Mouse (Mus musculus) adrenal gland, adult 8-10 months (tissue): ENCODE data around the gene Plb1. TPM values are rescaled to one million over a fixed set of nuclear protein-coding genes. Genes with fewer than 3 reads are reported as not detected.

Source experiments
- DNase-seq: peaks from one replicate; pipeline ENCODE4 v3.0.0; 2022
- total RNA-seq, 4 experiments: library from RNA; stranded (reverse); gene quantifications; 2 replicates each; pipeline ENCODE4 v1.2.4; 2022

Gene Plb1
- total RNA-seq, 4 experiments from 2014 or later: 0.12 to 0.28 TPM; not detected in 2

GRCm38 (mm10) chr5:32336092-32336491 lies 103.6 kb downstream of the Plb1 start:
- no peak for DNase-seq

DNA sequence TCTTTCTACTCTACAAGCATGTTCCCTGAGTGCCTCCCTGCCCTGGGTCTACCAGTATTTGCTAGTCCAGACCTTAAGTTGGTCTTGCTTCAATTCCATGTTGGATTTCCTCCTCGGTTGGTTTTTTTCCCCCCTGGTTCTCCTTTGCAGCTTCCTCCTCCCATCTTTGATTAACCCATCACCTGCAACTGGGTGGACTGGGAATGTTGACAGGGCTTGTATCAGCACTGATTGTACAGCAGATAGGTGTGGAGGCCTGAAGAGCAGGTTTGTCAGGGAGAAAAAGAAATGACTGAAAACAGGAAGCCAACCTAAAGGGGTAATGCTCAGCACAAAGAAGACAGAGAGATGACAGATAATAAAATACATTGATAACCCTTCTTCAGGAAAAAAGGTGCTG lies 104.8 kb downstream of the Plb1 start:
- no peak for DNase-seq

- no peak for DNase-seq
Measured at GRCm38 (mm10) chr5:32338339-32338738, 105.8 kb downstream of the Plb1 start.

DNA sequence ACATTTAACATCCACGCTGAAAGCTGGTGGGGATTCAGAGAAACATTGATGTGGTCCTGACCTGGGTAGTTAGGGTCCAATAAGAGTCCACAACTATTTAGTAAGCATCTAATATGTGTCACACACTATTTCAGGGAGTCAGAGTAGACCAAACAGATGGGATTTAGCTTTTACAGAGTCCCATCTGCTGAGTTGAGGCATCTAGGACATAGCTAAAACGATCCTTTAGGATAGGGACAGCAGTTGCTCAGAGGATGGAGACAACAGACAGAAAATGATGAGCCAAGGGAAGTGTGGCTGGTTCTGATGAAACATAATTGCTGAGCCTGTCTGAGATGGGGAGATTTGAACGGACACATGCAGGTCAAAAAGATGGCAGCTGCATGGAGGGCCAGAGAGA lies 106.3 kb downstream of the Plb1 start:
- DNase-seq: no peak

GRCm38 (mm10) chr5:32340246-32340645 lies 107.7 kb downstream of the Plb1 start:
- no peak for DNase-seq

GRCm38 (mm10) chr5:32342711-32343285 lies 110.3 kb downstream of the Plb1 start:
- no peak for DNase-seq

DNA sequence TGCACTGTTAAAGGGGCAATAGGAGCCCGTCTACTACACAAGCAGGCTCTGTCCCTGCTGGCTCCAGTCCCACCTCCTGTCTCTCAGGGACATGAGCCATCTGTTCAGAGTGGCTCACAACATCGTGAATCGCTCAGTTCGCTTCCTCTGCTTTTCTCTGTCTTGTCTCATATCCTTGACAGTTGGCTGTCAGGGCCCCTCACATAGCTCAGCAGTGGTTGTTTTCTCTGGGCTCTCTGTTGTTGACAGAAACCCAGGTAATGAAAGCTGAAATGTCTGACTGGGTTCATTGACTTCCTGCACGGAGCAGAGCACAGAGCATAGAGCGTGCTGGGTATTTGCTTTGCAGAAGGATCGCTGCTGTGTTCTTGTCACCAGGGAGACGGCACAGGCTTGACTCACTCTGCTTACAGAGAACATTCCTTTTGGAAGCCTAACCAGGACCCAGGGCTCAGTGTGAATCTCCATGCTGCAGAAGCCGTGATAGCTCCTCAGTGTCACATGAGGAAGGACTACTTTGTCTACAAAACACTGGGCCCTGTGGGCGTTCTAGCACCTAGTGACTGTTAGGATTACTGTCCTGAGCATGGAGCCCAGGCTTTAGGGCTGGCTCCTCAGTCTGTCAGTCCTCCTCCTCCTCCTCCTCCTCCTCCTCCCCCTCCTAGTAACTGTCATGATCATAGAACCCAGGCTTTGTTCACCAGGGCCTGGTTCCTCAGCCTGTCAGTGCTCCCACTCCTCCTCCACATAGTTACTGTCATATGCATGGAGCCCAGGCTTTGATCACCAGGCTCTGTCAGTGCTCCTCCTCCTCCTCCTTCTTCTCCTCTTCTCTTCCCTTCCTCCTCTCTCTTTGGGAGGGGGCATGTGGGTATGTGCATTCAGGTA lies 113.8 kb downstream of the Plb1 start:
- DNase-seq: peak; percentile 63

DNA sequence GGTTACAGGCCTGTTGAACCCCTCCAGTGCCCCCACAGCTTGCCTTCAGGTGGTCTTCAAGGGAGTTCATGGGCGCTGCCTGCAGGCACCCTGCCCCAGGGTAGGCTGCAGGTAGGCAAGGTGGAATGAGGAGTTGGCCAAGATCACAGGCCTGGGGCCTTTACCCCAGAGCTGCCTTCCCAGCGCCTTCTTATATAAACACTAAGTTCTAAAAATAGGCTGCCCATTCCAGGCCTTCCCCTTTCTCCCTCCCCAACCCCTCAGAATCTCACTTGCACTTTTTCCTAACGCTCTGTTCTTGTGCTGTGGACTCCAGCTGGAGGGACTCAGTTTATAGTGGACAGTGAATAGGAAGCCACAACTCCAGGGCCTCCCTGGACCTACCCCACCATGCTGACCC lies 117.2 kb downstream of the Plb1 start:
- no peak for DNase-seq

DNA sequence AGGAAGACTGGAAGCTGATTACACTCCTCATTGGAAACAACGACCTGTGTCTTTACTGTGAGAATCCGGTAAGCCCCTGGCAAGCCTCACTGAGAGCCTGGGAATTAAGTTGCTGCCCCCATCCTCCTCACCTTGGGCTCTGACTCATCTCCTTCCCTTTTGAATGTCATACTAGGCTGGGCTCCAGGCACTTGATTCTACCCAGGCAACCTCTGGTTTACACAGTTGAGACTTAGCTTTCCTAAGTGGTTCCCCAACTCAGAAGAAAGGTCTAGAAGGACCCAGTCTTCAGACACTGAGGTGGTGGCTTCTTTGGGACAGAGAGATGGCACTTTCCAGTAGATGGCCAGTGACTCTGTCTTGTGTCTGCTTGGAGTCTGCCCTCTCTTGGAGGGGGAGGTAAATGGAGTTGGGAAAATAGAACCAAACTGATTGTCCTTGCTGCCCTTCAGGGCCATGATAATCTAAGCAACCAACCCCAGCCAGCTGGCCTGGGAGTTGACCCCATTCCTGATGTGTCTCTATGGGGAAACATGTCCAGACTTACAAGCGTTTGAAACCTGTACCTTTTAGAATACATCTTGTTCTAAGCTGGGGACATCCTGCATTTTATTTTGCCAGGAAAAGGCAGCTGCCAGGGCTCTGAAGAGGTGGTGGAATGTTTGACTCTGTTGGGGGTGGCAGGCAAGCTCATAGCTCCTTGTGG lies 118.2 kb downstream of the Plb1 start:
- DNase-seq: peak; percentile 29

GRCm38 (mm10) chr5:32351721-32352465 lies 119.4 kb downstream of the Plb1 start:
- DNase-seq: no peak

DNA sequence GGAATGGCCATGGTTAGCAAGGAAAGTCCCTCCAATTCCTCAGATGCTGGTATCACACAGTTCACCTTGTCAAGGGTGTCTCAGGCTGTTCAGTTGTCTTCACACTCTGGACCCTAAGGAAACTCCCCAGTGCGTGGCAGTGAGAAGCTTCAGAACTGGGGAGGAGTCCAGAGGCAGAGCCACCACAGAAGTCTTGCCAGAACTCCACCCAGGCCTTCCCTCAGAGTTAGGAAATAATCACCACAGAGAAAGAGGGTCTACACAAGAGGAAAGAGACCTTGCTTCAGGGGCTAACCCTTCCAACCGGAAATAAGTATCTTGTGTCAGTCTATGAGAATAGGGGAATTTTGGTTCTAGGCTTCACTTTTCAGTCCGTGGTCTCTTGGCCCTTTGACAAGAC lies 120.3 kb downstream of the Plb1 start:
- no peak for DNase-seq

GRCm38 (mm10) chr5:32353280-32353679 lies 120.8 kb downstream of the Plb1 start:
- DNase-seq: no peak

DNA sequence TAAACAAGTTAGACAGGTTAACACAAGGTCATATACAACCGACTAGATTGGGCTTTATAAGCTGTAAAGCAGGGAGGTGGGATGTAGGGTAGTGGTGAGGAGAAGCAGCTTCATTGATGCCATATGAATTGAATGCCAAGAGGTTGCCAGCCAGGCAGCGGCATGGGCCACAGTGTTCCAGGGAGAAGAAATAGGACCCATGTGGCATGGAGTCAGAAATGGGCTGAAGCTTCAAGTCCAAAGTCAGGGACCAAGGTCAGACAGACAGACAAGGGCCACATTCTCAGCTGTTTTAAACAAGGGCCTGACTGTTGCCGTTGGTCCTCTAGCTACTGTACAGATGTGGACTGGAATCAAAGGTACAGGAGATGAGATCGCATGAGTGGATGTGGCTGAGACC lies 128.0 kb downstream of the Plb1 start:
- DNase-seq: no peak

DNA sequence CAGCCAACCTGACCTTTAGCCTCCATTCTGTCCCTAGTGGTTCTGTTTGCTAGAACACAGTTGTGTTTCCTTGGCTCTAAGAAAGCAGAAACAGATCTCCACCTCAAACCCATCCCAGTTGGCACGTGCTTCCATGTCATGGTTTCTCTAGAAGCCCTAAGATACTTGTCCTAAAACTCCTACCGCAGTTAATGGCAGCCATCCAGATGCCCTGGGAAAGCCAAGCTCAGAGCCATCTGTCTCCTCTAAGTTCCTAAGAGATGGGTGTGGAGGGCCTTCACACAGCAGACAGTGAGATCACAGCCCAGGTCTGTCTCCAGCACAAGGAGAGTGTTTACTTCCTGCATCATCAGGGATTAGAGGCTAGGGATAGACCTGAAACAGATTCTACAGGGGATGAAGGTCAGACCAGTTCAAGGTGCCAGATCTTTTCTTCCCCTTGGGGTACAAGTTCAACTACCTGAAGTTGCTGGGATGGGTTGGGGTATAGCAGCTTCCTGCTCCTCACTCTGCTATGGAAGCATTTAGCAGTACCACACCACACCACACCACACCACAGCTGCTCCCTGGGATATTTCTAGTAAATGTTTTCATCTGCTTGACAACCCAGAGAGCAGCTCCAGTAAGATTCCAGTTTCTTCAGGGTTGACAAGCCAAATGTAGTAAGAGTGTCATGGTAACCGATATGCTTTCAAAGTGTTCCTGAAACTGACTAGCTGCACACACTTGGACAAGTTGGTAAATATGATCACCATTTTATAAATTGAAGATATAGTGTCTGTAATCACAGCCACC lies 129.1 kb downstream of the Plb1 start:
- DNase-seq: no peak

- no peak for DNase-seq
Measured at GRCm38 (mm10) chr5:32369391-32369790, 136.9 kb downstream of the Plb1 start.

DNA sequence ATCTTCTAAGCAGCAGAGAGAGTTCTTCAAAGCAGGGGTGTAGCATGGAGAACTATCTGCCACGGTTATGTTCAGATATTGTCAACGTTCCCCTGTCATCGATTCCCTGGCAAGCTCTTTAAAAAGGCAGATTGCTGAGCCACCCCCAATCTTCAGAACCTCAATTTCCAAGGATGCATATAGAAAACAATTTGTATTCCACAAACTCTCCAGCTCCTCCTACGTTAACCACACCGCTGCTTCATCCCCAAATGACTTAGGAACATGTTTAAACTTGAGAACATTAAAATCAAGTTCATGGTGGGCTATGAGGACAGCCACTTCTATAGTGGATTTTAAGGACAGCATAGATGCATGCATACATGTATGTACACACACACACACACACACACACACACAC lies 138.7 kb downstream of the Plb1 start:
- no peak for DNase-seq

DNA sequence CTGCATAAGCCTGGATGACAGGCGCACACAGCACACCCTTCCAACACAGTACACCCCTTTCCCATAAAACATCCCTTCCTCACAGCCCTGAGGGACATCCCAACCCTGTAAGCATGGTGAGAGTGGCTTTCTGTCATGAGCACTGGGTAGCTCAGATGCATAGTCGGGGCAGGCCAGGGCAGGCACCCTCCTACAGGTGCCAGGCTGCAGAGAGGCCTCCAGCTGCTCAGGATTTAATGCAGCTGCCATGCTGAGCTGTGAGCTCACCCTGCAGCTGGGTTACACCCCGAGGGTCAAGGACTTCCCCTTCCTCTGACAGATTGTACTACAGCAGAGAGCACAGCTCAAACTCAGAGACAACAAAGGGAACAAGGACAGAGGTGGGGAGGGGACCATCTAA lies 146.0 kb downstream of the Plb1 start:
- peak; percentile 25 for DNase-seq

GRCm38 (mm10) chr5:32388656-32389055 lies 156.1 kb downstream of the Plb1 start:
- DNase-seq: no peak

GRCm38 (mm10) chr5:32390295-32390694 lies 157.8 kb downstream of the Plb1 start:
- DNase-seq: no peak

GRCm38 (mm10) chr5:32392281-32392680 lies 159.8 kb downstream of the Plb1 start:
- no peak for DNase-seq

DNA sequence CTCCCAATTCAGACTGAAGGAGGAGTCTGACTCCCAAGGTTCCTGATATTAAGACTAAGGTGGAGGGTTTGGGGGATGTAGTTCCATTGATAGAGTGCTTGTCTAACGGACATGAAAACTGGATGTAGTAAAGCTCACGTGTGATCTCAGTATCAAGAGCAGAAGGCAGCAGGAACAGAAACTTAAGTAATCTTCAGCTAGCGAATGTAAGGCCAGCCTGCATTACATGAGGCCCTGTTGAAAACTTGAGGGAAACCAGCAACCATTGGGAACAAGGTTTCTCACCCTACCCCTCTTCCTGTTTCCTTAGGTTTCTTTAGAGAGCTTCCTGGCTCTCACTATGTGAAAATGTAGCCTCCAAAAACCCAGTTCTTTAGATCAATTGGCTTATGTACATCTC lies 162.1 kb downstream of the Plb1 start:
- no peak for DNase-seq
